Mouse (Mus musculus): ENCODE measurements at regions not wholly inside any gene's neighbourhood (a gene's known extent, or its start where the extent isn't known, plus 50 kb on each side); places are given as distances from the start of the nearest gene placed in this dataset.

GRCm38 (mm10) chr3:56698941-56699340 lies 515.4 kb upstream of the Nbea start:
- no peak overlapping the region for H3K4me2 ChIP-seq
- H3K27me3 ChIP-seq (ENCODE audit: insufficient read depth, low read length) = no peaks in the 10 kb centered on the region
- no peak for TF ChIP-seq CTCF (IDR thresholded peaks at IDR 0.05; ENCODE audit: low read depth)
- no peak overlapping the region for H3K9ac ChIP-seq
- ATAC-seq (ENCODE audit: insufficient read depth) (no peak), DNase-seq (no peak)
- no peak overlapping the region for H3K27ac ChIP-seq (ENCODE audit: low read depth)
- H3K4me3 ChIP-seq (ENCODE audit: low read depth, low read length) = no peak overlapping the region
- no peaks in the 10 kb centered on the region for H3K36me3 ChIP-seq (ENCODE audit: insufficient read depth)
- no peaks in the 10 kb centered on the region for H3K4me1 ChIP-seq (ENCODE audit: insufficient read depth)
- no peaks in the 10 kb centered on the region for H3K9me3 ChIP-seq (ENCODE audit: low read depth, low read length)

DNA sequence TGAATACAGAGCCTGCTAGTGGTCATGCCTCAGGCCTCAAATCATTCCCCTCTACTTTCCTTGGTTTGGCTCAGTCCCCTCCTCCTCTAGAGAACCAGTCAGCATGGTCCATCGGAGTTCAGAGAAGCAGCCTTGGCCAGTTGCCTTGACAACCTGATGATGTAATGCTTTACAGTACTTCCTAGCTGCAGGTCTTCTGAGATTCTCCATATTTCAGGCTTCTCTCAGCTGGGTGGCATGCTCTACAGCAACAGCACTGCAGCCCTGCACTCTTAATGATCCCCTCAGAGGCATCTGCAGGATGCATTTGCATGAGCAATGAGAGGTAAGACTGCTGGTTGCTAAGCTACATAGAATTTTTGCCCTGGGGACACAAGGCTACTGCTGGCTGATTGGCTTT lies 514.7 kb upstream of the Nbea start:
- H3K36me3 ChIP-seq (ENCODE audit: insufficient read depth) = no peaks in the 10 kb centered on the region
- no peaks in the 10 kb centered on the region for H3K4me1 ChIP-seq (ENCODE audit: insufficient read depth)
- no peaks in the 10 kb centered on the region for H3K27me3 ChIP-seq (ENCODE audit: insufficient read depth, low read length)
- no peak overlapping the region for H3K4me3 ChIP-seq (ENCODE audit: low read depth, low read length)
- ATAC-seq (ENCODE audit: insufficient read depth) (no peak), DNase-seq (no peak)
- TF ChIP-seq CTCF (IDR thresholded peaks at IDR 0.05; ENCODE audit: low read depth) = no peak
- 32% methylated on average over 1 of the region's 1 CpGs for WGBS
- no peak overlapping the region for H3K27ac ChIP-seq (ENCODE audit: low read depth)
- H3K9me3 ChIP-seq (ENCODE audit: low read depth, low read length) = no peaks in the 10 kb centered on the region
- H3K4me2 ChIP-seq = no peak overlapping the region
- no peak overlapping the region for H3K9ac ChIP-seq

DNA sequence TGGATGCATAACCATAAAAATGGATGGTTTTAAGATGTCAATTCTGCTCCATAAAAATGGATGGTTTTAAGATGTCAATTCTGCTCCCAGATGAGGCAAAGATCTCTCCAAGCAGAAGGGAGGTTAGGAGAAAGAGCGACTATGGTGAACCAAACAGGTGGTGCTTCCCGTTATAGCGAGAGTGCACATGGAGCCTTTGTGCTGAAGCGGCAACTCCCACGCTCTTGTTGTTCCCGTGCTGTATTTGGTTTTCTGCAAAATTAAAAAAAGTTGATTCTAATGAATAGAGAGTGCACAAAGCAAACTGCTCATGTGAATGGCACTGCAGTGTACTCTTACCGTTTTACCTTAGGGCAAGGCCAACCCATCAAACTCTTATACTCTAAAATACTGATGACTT lies 497.5 kb upstream of the Nbea start:
- H3K9ac ChIP-seq = no peak overlapping the region
- 93% methylated on average over 7 of the region's 7 CpGs for WGBS
- no peak for TF ChIP-seq CTCF (IDR thresholded peaks at IDR 0.05; ENCODE audit: low read depth)

DNA sequence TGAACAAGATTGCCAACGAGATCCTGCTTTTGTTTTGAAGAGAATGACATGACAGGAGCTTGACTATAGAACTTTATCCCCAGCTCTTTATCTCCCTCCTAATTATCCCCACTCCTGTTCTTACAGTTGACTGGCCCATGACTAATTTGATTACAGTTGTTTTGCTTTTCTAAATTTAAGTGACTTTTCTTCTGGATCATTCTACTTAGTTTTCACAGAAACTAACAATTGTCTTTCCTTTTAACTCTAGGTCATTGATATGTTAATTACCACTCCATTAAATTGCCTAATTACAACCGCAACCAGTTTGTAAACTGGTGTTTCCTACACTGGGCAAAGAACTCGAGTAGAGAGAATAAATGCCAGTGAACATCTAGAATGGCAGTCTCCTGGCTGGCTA lies 485.3 kb upstream of the Nbea start:
- 53% methylated on average over 3 of the region's 3 CpGs for WGBS

More for the DNA sequence above, 497.5 kb upstream of the Nbea start:
- Histone ChIP-seq H3K27ac (ENCODE audit: low read depth) (no peak overlapping the region), H3K4me3 (ENCODE audit: low read depth, low read length) (no peak overlapping the region), H3K36me3 (ENCODE audit: insufficient read depth) (no peaks in the 10 kb centered on the region), H3K4me2 (no peak overlapping the region), H3K9me3 (ENCODE audit: low read depth, low read length) (no peaks in the 10 kb centered on the region), H3K4me1 (ENCODE audit: insufficient read depth) (no peaks in the 10 kb centered on the region), H3K27me3 (ENCODE audit: insufficient read depth, low read length) (no peaks in the 10 kb centered on the region)
- no peak for DNase-seq
- ATAC-seq (ENCODE audit: insufficient read depth) = no peak

GRCm38 (mm10) chr3:56660594-56660993 lies 477.1 kb upstream of the Nbea start:
- 80% methylated on average over 2 of the region's 2 CpGs for WGBS

More for the DNA sequence above, 485.3 kb upstream of the Nbea start:
- ATAC-seq (ENCODE audit: insufficient read depth) (no peak), DNase-seq (no peak)
- Histone ChIP-seq H3K4me2 (no peak overlapping the region), H3K4me1 (ENCODE audit: insufficient read depth) (no peaks in the 10 kb centered on the region), H3K27ac (ENCODE audit: low read depth) (no peak overlapping the region), H3K27me3 (ENCODE audit: insufficient read depth, low read length) (no peaks in the 10 kb centered on the region), H3K9ac (no peak overlapping the region), H3K36me3 (ENCODE audit: insufficient read depth) (no peaks in the 10 kb centered on the region), H3K4me3 (ENCODE audit: low read depth, low read length) (no peak overlapping the region), H3K9me3 (ENCODE audit: low read depth, low read length) (no peaks in the 10 kb centered on the region)
- no peak for TF ChIP-seq CTCF (IDR thresholded peaks at IDR 0.05; ENCODE audit: low read depth)

GRCm38 (mm10) chr3:56647313-56647712 lies 463.8 kb upstream of the Nbea start:
- Histone ChIP-seq H3K36me3 (ENCODE audit: insufficient read depth) (no peaks in the 10 kb centered on the region), H3K9ac (no peak overlapping the region), H3K27ac (ENCODE audit: low read depth) (no peak overlapping the region), H3K4me2 (no peak overlapping the region), H3K4me1 (ENCODE audit: insufficient read depth) (no peaks in the 10 kb centered on the region), H3K9me3 (ENCODE audit: low read depth, low read length) (no peaks in the 10 kb centered on the region), H3K4me3 (ENCODE audit: low read depth, low read length) (no peak overlapping the region), H3K27me3 (ENCODE audit: insufficient read depth, low read length) (no peaks in the 10 kb centered on the region)
- no peak for TF ChIP-seq CTCF (IDR thresholded peaks at IDR 0.05; ENCODE audit: low read depth)
- 67% methylated on average over 3 of the region's 3 CpGs for WGBS
- ATAC-seq (ENCODE audit: insufficient read depth) (no peak), DNase-seq (no peak)

More at GRCm38 (mm10) chr3:56660594-56660993, 477.1 kb upstream of the Nbea start:
- no peak overlapping the region for H3K4me2 ChIP-seq
- H3K27ac ChIP-seq (ENCODE audit: low read depth) = no peak overlapping the region
- no peaks in the 10 kb centered on the region for H3K27me3 ChIP-seq (ENCODE audit: insufficient read depth, low read length)
- no peak overlapping the region for H3K9ac ChIP-seq
- no peak for DNase-seq
- ATAC-seq (ENCODE audit: insufficient read depth) = no peak
- H3K36me3 ChIP-seq (ENCODE audit: insufficient read depth) = no peaks in the 10 kb centered on the region
- TF ChIP-seq CTCF (IDR thresholded peaks at IDR 0.05; ENCODE audit: low read depth) = no peak
- H3K9me3 ChIP-seq (ENCODE audit: low read depth, low read length) = no peaks in the 10 kb centered on the region
- no peaks in the 10 kb centered on the region for H3K4me1 ChIP-seq (ENCODE audit: insufficient read depth)
- no peak overlapping the region for H3K4me3 ChIP-seq (ENCODE audit: low read depth, low read length)
